Mouse (Mus musculus): Measurements from ENCODE around the gene Batf3. TPM values are rescaled to one million over a fixed set of nuclear protein-coding genes. Genes with fewer than 3 reads are reported as not detected.

Batf3 gene
- polyA plus RNA-seq, 1 experiment from 2014 or later: 1.6 TPM

DNA sequence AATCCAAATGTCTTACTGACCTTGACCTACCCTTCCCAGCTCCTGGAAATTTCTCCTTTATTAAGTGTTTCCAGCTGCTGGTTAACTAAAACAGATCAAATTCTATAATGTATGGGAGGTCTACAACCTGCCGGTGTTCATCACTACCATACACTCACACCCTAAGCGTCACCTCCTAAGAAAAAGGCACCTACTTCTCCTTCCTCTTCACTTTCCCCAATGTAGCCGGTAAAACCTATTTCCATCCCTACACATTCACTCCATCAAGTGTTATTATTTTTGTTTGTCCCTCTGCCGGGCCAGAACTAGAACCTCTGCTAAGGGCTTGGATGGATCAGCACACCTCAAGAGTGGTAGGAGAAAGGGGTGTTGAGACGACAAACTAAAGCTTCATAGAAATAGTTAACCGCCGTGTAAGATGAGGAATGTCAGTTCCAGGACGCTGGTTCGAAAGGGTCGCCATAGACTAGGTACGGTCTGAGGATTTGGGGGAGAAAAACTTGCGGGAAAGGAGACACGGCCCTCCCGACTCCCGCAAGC lies 35.3 kb upstream of the Batf3 start:
- peak; percentile 44 for ATAC-seq
- H3K4me3 ChIP-seq (ENCODE audit: low read depth, low read length): peak overlapping the region; percentile 94
- H3K9me3 ChIP-seq (ENCODE audit: low read length): no peaks in the 10 kb centered on the region
- H3K4me2 ChIP-seq (ENCODE audit: low read depth, low read length): peak overlapping the region; percentile 92
- whole genome bisulfite sequencing (ENCODE audit: insufficient replicate concordance): 4% methylated on average over 15 of the region's 15 CpGs
- H3K4me1 ChIP-seq (ENCODE audit: insufficient read depth): peaks cover 18% of the 10 kb centered on the region
- no peak for DNase-seq
- H3K27me3 ChIP-seq (ENCODE audit: insufficient read depth, low read length): no peaks in the 10 kb centered on the region
- H3K36me3 ChIP-seq (replicated peaks; ENCODE audit: insufficient read depth, low read length): peaks cover 12% of the 10 kb centered on the region
- H3K9ac ChIP-seq (replicated peaks): peak overlapping the region; percentile 85
- TF ChIP-seq CTCF (IDR thresholded peaks at IDR 0.05; ENCODE audit: low read depth): no peak
- TF ChIP-seq EP300 (IDR thresholded peaks at IDR 0.05; ENCODE audit: low read depth): no peak
- peak overlapping the region; percentile 73; the same call in 1 of the 2 replicates for H3K27ac ChIP-seq (ENCODE audit: low read depth)

DNA sequence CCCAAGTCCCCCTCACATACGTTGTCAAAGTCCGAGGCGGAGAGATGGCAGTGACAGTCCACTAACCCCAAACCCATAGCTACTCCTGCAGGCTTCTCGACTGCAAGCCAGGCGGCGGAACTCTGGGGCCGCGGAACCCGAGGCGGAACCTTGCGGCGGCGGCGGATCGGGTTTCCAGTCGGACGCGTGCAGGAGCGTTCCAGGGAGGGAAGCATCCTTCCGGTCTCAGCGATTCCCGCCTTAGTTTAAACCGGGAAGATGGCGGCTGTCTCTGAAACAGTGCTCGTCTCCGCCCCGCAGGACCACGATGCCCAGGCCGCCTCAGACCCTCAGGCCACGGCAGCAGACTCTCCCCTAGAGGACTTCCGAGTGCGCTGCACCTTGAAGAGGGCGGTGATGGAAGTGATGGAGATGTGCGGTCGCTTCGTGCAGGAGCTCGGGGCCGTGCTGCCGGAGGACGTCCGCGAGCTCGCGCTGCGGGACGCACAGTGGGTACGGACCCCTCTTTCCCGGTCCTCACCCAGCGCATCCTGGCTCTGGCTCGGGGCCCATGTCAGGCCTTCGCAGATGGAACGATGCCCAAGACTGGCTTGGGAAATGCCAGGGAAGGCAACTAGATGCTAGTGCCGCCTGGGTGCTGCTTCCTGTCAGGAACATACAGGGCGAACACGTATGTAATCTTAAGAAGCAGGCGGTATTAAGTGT lies 34.7 kb upstream of the Batf3 start, which contains the start of the genes Tatdn3 and Nsl1:
Gene Tatdn3 (minus strand): TSS at position 152 of the 705 bp plus-strand sequence.
Gene Nsl1 (plus strand): TSS at position 232 of the 705 bp plus-strand sequence.
- peak within 1 kb of the TSS; percentile 85 for H3K9ac ChIP-seq (replicated peaks)
- peaks cover 18% of the 10 kb centered on the region for H3K4me1 ChIP-seq (ENCODE audit: insufficient read depth)
- peak; percentile 94 for ATAC-seq
- H3K9me3 ChIP-seq (ENCODE audit: low read length): no peaks in the 10 kb centered on the region
- H3K27me3 ChIP-seq (ENCODE audit: insufficient read depth, low read length): no peaks in the 10 kb centered on the region
- peak within 1 kb of the TSS; percentile 92 for H3K4me2 ChIP-seq (ENCODE audit: low read depth, low read length)
- WGBS (ENCODE audit: insufficient replicate concordance): under 1% methylated on average over 56 of the region's 56 CpGs
- TF ChIP-seq EP300 (IDR thresholded peaks at IDR 0.05; ENCODE audit: low read depth): no peak; the same call in 1 of the 2 replicates
- TF ChIP-seq CTCF (IDR thresholded peaks at IDR 0.05; ENCODE audit: low read depth): peak; percentile 46
- peak within 1 kb of the TSS; percentile 73; the same call in 1 of the 2 replicates for H3K27ac ChIP-seq (ENCODE audit: low read depth)
- DNase-seq: peak; percentile 92
- peak within 1 kb of the TSS; percentile 94 for H3K4me3 ChIP-seq (ENCODE audit: low read depth, low read length)
- peaks cover 14% of the 10 kb centered on the region for H3K36me3 ChIP-seq (replicated peaks; ENCODE audit: insufficient read depth, low read length)

DNA sequence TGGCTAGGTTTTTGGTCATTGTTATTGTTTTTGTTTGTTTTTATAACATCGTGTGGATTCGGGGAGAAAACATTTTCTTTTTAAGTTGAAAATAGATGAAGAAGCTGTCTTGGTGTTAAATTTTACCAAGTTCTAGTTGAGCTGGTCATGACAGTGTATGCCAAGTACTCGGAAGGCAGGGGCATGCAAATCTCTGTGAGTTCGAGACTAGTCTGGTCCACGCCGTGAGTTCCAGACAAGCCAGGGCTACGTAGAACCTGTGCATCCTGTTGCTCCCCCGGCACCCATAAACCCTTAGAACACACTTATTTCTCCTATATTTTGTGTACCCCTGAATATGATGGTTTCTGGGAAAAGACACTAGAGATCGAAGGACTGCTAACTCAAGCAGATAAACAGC lies 33.9 kb upstream of the Batf3 start:
- TF ChIP-seq CTCF (IDR thresholded peaks at IDR 0.05; ENCODE audit: low read depth) (no peak), EP300 (IDR thresholded peaks at IDR 0.05; ENCODE audit: low read depth) (no peak)
- no peak overlapping the region for H3K27ac ChIP-seq (ENCODE audit: low read depth)
- no peaks in the 10 kb centered on the region for H3K9me3 ChIP-seq (ENCODE audit: low read length)
- no peak for ATAC-seq
- H3K27me3 ChIP-seq (ENCODE audit: insufficient read depth, low read length): no peaks in the 10 kb centered on the region
- H3K4me2 ChIP-seq (ENCODE audit: low read depth, low read length): peak overlapping the region; percentile 92
- DNase-seq: no peak
- peak overlapping the region; percentile 85 for H3K9ac ChIP-seq (replicated peaks)
- 46% methylated on average over 9 of the region's 9 CpGs for WGBS (ENCODE audit: insufficient replicate concordance)
- peak overlapping the region; percentile 94 for H3K4me3 ChIP-seq (ENCODE audit: low read depth, low read length)
- H3K36me3 ChIP-seq (replicated peaks; ENCODE audit: insufficient read depth, low read length): peaks cover 22% of the 10 kb centered on the region
- peaks cover 18% of the 10 kb centered on the region for H3K4me1 ChIP-seq (ENCODE audit: insufficient read depth)

DNA sequence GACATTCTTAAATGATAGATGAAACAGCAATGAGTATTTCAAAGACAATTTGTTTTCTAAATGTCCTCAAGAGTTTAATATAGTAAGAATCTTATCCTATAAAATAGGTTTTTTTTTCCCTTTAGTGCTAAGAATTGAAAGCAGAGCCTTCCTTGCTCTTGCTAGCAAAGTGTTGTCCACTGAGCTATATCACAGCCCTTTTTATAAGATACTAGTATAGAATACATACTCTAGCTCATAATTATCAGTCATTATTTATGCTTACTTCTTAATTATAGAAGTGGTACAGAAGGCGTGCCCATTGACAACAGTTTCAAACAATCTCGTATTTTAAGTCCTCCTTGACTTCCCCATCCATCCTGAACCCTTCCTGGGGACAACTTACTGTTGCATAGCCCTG lies 33.1 kb upstream of the Batf3 start:
- Histone ChIP-seq H3K4me3 (ENCODE audit: low read depth, low read length) (no peak overlapping the region), H3K9ac (replicated peaks) (no peak overlapping the region), H3K4me1 (ENCODE audit: insufficient read depth) (peaks cover 18% of the 10 kb centered on the region), H3K4me2 (ENCODE audit: low read depth, low read length) (peak overlapping the region; percentile 26; the same call in 1 of the 2 replicates), H3K27me3 (ENCODE audit: insufficient read depth, low read length) (no peaks in the 10 kb centered on the region), H3K9me3 (ENCODE audit: low read length) (no peaks in the 10 kb centered on the region), H3K27ac (ENCODE audit: low read depth) (no peak overlapping the region), H3K36me3 (replicated peaks; ENCODE audit: insufficient read depth, low read length) (peaks cover 28% of the 10 kb centered on the region)
- TF ChIP-seq EP300 (IDR thresholded peaks at IDR 0.05; ENCODE audit: low read depth) (no peak), CTCF (IDR thresholded peaks at IDR 0.05; ENCODE audit: low read depth) (no peak)
- no peak for DNase-seq
- 72% methylated on average over 2 of the region's 2 CpGs for WGBS (ENCODE audit: insufficient replicate concordance)
- no peak for ATAC-seq

DNA sequence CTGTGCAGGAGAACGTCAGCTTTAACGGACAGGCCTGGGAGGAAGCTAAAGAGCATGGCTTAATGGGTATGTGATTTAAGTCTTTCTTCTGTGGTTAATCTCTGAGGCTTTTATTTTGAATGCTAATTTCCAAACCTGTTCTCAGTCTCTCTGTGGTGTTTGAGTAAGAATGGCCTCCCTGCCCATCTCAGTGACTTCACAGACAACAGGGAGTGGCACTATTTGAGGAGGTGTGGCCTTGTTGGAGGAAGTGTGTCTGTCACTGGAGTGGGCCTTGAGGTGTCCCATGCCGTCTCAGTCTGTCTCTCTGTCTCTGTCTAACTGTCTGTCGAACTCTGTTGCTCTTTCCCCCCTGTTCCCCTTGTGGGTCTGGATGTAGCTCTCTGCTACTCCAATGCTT lies 32.5 kb upstream of the Batf3 start:
- H3K36me3 ChIP-seq (replicated peaks; ENCODE audit: insufficient read depth, low read length): peaks cover 34% of the 10 kb centered on the region
- no peak overlapping the region for H3K9ac ChIP-seq (replicated peaks)
- H3K4me1 ChIP-seq (ENCODE audit: insufficient read depth): peaks cover 18% of the 10 kb centered on the region
- WGBS (ENCODE audit: insufficient replicate concordance): 70% methylated on average over 4 of the region's 4 CpGs
- H3K4me2 ChIP-seq (ENCODE audit: low read depth, low read length): peak overlapping the region; percentile 26; the same call in 1 of the 2 replicates
- H3K9me3 ChIP-seq (ENCODE audit: low read length): no peaks in the 10 kb centered on the region
- no peak for TF ChIP-seq EP300 (IDR thresholded peaks at IDR 0.05; ENCODE audit: low read depth)
- no peak for TF ChIP-seq CTCF (IDR thresholded peaks at IDR 0.05; ENCODE audit: low read depth)
- no peak overlapping the region for H3K4me3 ChIP-seq (ENCODE audit: low read depth, low read length)
- no peak overlapping the region for H3K27ac ChIP-seq (ENCODE audit: low read depth)
- ATAC-seq: no peak
- no peak for DNase-seq
- no peaks in the 10 kb centered on the region for H3K27me3 ChIP-seq (ENCODE audit: insufficient read depth, low read length)

DNA sequence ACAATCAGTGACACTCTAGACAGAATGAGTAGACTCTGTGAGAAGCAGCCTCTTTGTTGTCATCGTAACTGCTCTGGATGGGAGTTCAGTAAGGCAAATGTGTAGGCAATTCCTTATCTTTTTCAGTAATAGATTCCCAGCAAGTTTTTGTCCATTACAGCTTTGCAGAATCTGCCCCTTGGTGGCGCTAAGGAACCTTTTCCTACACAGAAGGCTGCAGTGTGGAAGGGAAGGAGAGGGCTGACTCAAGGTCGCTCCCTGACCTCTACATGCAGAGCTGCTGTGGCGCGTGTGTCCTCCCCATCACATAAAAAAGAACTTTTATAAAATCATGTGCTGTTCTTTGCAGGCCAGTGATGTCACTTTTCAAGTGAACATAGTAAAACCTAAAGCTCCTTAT lies 29.3 kb upstream of the Batf3 start:
- Histone ChIP-seq H3K9me3 (ENCODE audit: low read length) (no peaks in the 10 kb centered on the region), H3K4me3 (ENCODE audit: low read depth, low read length) (no peak overlapping the region), H3K9ac (replicated peaks) (no peak overlapping the region), H3K27ac (ENCODE audit: low read depth) (no peak overlapping the region), H3K4me2 (ENCODE audit: low read depth, low read length) (no peak overlapping the region), H3K4me1 (ENCODE audit: insufficient read depth) (peaks cover 20% of the 10 kb centered on the region), H3K27me3 (ENCODE audit: insufficient read depth, low read length) (no peaks in the 10 kb centered on the region), H3K36me3 (replicated peaks; ENCODE audit: insufficient read depth, low read length) (peaks cover 54% of the 10 kb centered on the region)
- TF ChIP-seq EP300 (IDR thresholded peaks at IDR 0.05; ENCODE audit: low read depth) (no peak), CTCF (IDR thresholded peaks at IDR 0.05; ENCODE audit: low read depth) (peak; percentile 51)
- DNase-seq: no peak
- no peak for ATAC-seq
- WGBS (ENCODE audit: insufficient replicate concordance): 82% methylated on average over 5 of the region's 5 CpGs

Data from liver, postnatal 0 days (tissue).